Comparison of ENCODE assay signal across 8 mouse cellular contexts in the genomic region with DNA sequence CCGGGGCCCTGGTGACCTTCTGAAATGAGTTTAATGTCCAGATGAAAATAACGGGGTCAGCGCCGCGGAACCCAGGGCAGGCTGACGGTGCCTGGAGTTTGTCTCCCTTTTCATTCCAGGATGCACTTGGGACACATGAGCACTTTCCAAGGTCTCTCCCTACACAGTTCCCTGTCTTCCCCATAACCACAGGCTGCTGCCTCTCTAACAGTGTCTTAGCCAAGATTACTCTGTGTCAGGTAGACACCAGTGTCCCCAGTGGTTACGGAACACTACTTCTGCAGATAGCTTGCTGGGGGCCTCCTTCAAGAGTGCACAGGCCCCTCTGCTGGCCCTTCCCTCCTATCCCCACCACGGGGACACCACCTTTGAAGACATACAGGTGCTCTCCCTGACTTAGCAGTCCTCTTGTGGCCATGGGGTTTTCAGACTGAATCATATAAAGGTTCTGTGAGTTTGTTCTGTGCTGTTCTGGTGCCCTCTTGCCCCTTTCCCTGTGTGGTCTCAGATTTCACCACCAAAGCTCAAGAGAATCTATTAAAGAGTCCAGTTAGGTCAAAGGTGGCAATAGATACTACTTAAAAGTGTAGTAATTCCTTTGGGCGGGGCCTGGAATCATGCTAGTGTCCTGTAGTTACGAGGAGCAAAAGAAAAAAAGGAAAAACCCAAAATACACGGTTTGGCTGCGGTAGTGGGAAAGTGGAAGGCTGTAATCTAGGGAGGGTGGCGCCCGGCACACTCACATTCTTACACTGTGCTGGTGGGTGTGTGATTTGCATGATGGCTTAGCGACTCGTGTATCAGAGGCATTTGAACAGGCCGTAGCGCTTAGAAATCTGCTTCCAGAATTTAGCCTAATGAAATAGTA.
DNase-seq lines count a peak whose midpoint lies in the region; ATAC-seq and TF ChIP-seq lines count a peak whose summit lies in the region.

No protein-coding gene starts in this region.

- no peak for TF ChIP-seq CTCF in layer of hippocampus, adult 2 months (conservative IDR thresholded peaks at IDR 0.05)

- no peak overlapping the region for H3K4me2 ChIP-seq in forebrain, embryonic 12.5 days
- H3K4me2 ChIP-seq in liver, embryonic 16.5 days (ENCODE audit: low read depth, low read length) = no peak overlapping the region

- no peaks in the 10 kb centered on the region for H3K36me3 ChIP-seq in forebrain, embryonic 12.5 days (replicated peaks)
- H3K36me3 ChIP-seq in forebrain, embryonic 10.5 days (replicated peaks) = peaks cover 3% of the 10 kb centered on the region; the same call in 1 of the 2 replicates
- peaks cover 6% of the 10 kb centered on the region; the same call in 1 of the 2 replicates for H3K36me3 ChIP-seq in embryonic facial prominence, embryonic 10.5 days (replicated peaks)
- no peaks in the 10 kb centered on the region for H3K36me3 ChIP-seq in liver, embryonic 16.5 days (ENCODE audit: control insufficient read depth, insufficient read depth)

- WGBS in forebrain, embryonic 12.5 days = 80% methylated on average over 18 of the region's 18 CpGs
- WGBS in forebrain, embryonic 10.5 days = 82% methylated on average over 18 of the region's 18 CpGs
- 60% methylated on average over 18 of the region's 18 CpGs for WGBS in embryonic facial prominence, embryonic 10.5 days
- 75% methylated on average over 18 of the region's 18 CpGs for WGBS in liver, embryonic 16.5 days (ENCODE audit: insufficient replicate concordance)

- no peaks in the 10 kb centered on the region for H3K27me3 ChIP-seq in forebrain, embryonic 12.5 days
- no peaks in the 10 kb centered on the region for H3K27me3 ChIP-seq in forebrain, embryonic 10.5 days (ENCODE audit: poor library complexity, severe bottlenecking)
- no peaks in the 10 kb centered on the region for H3K27me3 ChIP-seq in embryonic facial prominence, embryonic 10.5 days (replicated peaks; ENCODE audit: low read depth, poor library complexity, severe bottlenecking)
- no peaks in the 10 kb centered on the region for H3K27me3 ChIP-seq in liver, embryonic 16.5 days (ENCODE audit: control insufficient read depth, insufficient read depth, low read depth, low read length)

- H3K27ac ChIP-seq in forebrain, embryonic 12.5 days = no peak overlapping the region
- no peak overlapping the region for H3K27ac ChIP-seq in forebrain, embryonic 10.5 days
- peak overlapping the region; percentile 83 for H3K27ac ChIP-seq in layer of hippocampus, adult 2 months
- H3K27ac ChIP-seq in embryonic facial prominence, embryonic 10.5 days (replicated peaks) = peak overlapping the region; percentile 65
- peak overlapping the region; percentile 80 for H3K27ac ChIP-seq in liver, embryonic 16.5 days (ENCODE audit: low read length)

- no peak overlapping the region for H3K4me3 ChIP-seq in forebrain, embryonic 12.5 days (replicated peaks)
- H3K4me3 ChIP-seq in forebrain, embryonic 10.5 days = no peak overlapping the region
- H3K4me3 ChIP-seq in layer of hippocampus, adult 2 months = no peak overlapping the region
- no peak overlapping the region for H3K4me3 ChIP-seq in embryonic facial prominence, embryonic 10.5 days
- H3K4me3 ChIP-seq in liver, embryonic 16.5 days (ENCODE audit: low read depth, low read length) = no peak overlapping the region

- 0 out of 2 replicates have a peak, but pooled peaks have one; percentile 20 for ATAC-seq in forebrain, embryonic 12.5 days (ENCODE audit: low FRiP score)
- no peak for ATAC-seq in liver, embryonic 16.5 days (ENCODE audit: low read depth)

- H3K4me1 ChIP-seq in forebrain, embryonic 12.5 days = peaks cover 14% of the 10 kb centered on the region; the same call in 1 of the 2 replicates
- peaks cover 23% of the 10 kb centered on the region for H3K4me1 ChIP-seq in forebrain, embryonic 10.5 days
- peaks cover 42% of the 10 kb centered on the region for H3K4me1 ChIP-seq in embryonic facial prominence, embryonic 10.5 days
- H3K4me1 ChIP-seq in liver, embryonic 16.5 days (ENCODE audit: control insufficient read depth, low read depth, low read length) = peaks cover 49% of the 10 kb centered on the region

- no peaks in the 10 kb centered on the region for H3K9me3 ChIP-seq in forebrain, embryonic 12.5 days
- H3K9me3 ChIP-seq in forebrain, embryonic 10.5 days = no peaks in the 10 kb centered on the region
- no peaks in the 10 kb centered on the region; the same call in 1 of the 2 replicates for H3K9me3 ChIP-seq in embryonic facial prominence, embryonic 10.5 days
- no peaks in the 10 kb centered on the region for H3K9me3 ChIP-seq in liver, embryonic 16.5 days (replicated peaks; ENCODE audit: control insufficient read depth, low read length)

- no peak for DNase-seq in forebrain, embryonic 10.5 days (ENCODE audit: extremely low spot score, low spot score)
- no peak for DNase-seq in layer of hippocampus, adult 2 months (ENCODE audit: low spot score in 2 of 2)
- no peak for DNase-seq in layer of hippocampus, postnatal 14 days (ENCODE audit: low spot score in 2 of 2)
- DNase-seq in embryonic facial prominence, embryonic 10.5 days (ENCODE audit: low spot score) = peak; percentile 41
- no peak for DNase-seq in layer of hippocampus, adult 8-10 months (ENCODE audit: low spot score in 2 of 2)
- DNase-seq in retina, embryonic 14.5 days (ENCODE audit: low spot score) = no peak

- H3K9ac ChIP-seq in forebrain, embryonic 12.5 days = no peak overlapping the region
- H3K9ac ChIP-seq in liver, embryonic 16.5 days (ENCODE audit: low read depth, low read length) = peak overlapping the region; percentile 37; the same call in 1 of the 2 replicates

Comparison
In these comparisons a context has a peak if more than half of its experiments do, and no peak if none do; other contexts are left out.
1. H3K27ac ChIP-seq: peak in layer of hippocampus, adult 2 months (single experiment), embryonic facial prominence, embryonic 10.5 days (single experiment) and liver, embryonic 16.5 days (single experiment); none in forebrain, embryonic 12.5 days (single experiment) and forebrain, embryonic 10.5 days (single experiment).